Mouse (Mus musculus): ENCODE data around the gene Sik1.

- TF ChIP-seq CTCF (IDR thresholded peaks at IDR 0.05; ENCODE audit: extremely low read depth, insufficient read depth, low read length), result no peak
- no peak for TF ChIP-seq POLR2A (IDR thresholded peaks at IDR 0.05; ENCODE audit: extremely low read depth, insufficient read depth, low read length)
Observed at GRCm38 (mm10) chr17:31809136-31809535, 46.5 kb downstream of the Sik1 start.
